ENCODE assay signal across 31 mouse cellular contexts in genomic region chr13:10237616-10238015, GRCm38 (mm10).
"Had no signal": no experiment of that assay in that cellular context is flagged by ENCODE, and none has a peak within 500 bp of the region (broad histone marks: within the 10 kb centered on the region; RNA-seq: fewer than 3 reads in every experiment).

No protein-coding gene starts in this region.

- H3K4me2 ChIP-seq: heart, embryonic 11.5 days; heart, embryonic 12.5 days; heart, embryonic 13.5 days; heart, embryonic 15.5 days; hindbrain, embryonic 12.5 days; hindbrain, embryonic 13.5 days; hindbrain, embryonic 14.5 days; hindbrain, embryonic 15.5 days; intestine, embryonic 15.5 days had no signal

- H3K36me3 ChIP-seq: heart, embryonic 10.5 days; heart, embryonic 12.5 days; heart, embryonic 13.5 days; heart, embryonic 15.5 days; hindbrain, embryonic 10.5 days; hindbrain, embryonic 12.5 days; hindbrain, embryonic 13.5 days; hindbrain, embryonic 15.5 days; intestine, embryonic 15.5 days had no signal

- H3K27me3 ChIP-seq: heart, embryonic 12.5 days; heart, embryonic 13.5 days; heart, embryonic 15.5 days; hindbrain, embryonic 12.5 days; hindbrain, embryonic 13.5 days; hindbrain, embryonic 15.5 days; intestine, embryonic 15.5 days had no signal

- DNase-seq: heart, adult 18-20 months; heart, adult 2 months; heart, postnatal 10 days; heart, postnatal 14 days; heart, postnatal 36 days; heart, postnatal 4 days; kidney, adult 18-20 months; kidney, postnatal 10 days; kidney, postnatal 14 days; kidney, postnatal 25 days; layer of hippocampus, adult 9-11 months; layer of hippocampus, postnatal 36 days had no signal

- ATAC-seq: hindbrain, embryonic 16.5 days; hindbrain, postnatal 0 days; inflammation-experienced regulatory T-cells, adult 6 months; intestine, embryonic 15.5 days; intestine, embryonic 16.5 days; intestine, postnatal 0 days had no signal

- H3K9me3 ChIP-seq: heart, embryonic 10.5 days; heart, embryonic 12.5 days; heart, embryonic 13.5 days; heart, embryonic 15.5 days; hindbrain, embryonic 10.5 days; hindbrain, embryonic 12.5 days; hindbrain, embryonic 13.5 days; hindbrain, embryonic 15.5 days; intestine, embryonic 15.5 days had no signal

- H3K4me3 ChIP-seq: heart, adult 2 months; heart, embryonic 10.5 days; heart, embryonic 12.5 days; heart, embryonic 13.5 days; heart, embryonic 15.5 days; hindbrain, embryonic 10.5 days; hindbrain, embryonic 12.5 days; hindbrain, embryonic 13.5 days; hindbrain, embryonic 15.5 days; intestine, embryonic 15.5 days; layer of hippocampus, adult 2 months; left cerebral cortex, adult 2 months had no signal

- H3K9ac ChIP-seq: heart, embryonic 12.5 days; heart, embryonic 13.5 days; heart, embryonic 15.5 days; hindbrain, embryonic 12.5 days; hindbrain, embryonic 13.5 days; hindbrain, embryonic 14.5 days; hindbrain, embryonic 15.5 days; intestine, embryonic 15.5 days had no signal

- H3K4me1 ChIP-seq: heart, embryonic 10.5 days; heart, embryonic 12.5 days; heart, embryonic 13.5 days; heart, embryonic 15.5 days; hindbrain, embryonic 10.5 days; hindbrain, embryonic 12.5 days; hindbrain, embryonic 13.5 days; hindbrain, embryonic 15.5 days; intestine, embryonic 15.5 days had no signal

- H3K27ac ChIP-seq: heart, adult 2 months; heart, embryonic 10.5 days; heart, embryonic 13.5 days; heart, embryonic 15.5 days; hindbrain, embryonic 10.5 days; hindbrain, embryonic 12.5 days; hindbrain, embryonic 13.5 days; hindbrain, embryonic 14.5 days; hindbrain, embryonic 15.5 days; hindbrain, postnatal 0 days; intestine, embryonic 15.5 days; kidney, postnatal 0 days; layer of hippocampus, adult 2 months had no signal
